Mouse (Mus musculus) forebrain, embryonic 14.5 days (tissue): ENCODE measurements around the gene Enpp7. TPM values are rescaled to one million over a fixed set of nuclear protein-coding genes. Genes with fewer than 3 reads are reported as not detected.

Experiments
- ATAC-seq: fragments of 200-750 bp; cut with Nextera tagmentation; 2 replicates; pipeline ENCODE4 v1.8.0; 2017; ENCODE audit warnings: mild to moderate bottlenecking, moderate library complexity
- DNase-seq: peaks from one replicate; pipeline ENCODE4 v3.0.0-alpha.2; 2015; ENCODE audit warnings: low spot score
- H3K27ac ChIP-seq: fragments of 300-500 bp; sonication (generic); 2 replicates; pipeline ENCODE4 v1.5.1; 2014; ENCODE audit warnings: low read depth, mild to moderate bottlenecking, control low read depth, low read length, moderate library complexity
- H3K27me3 ChIP-seq: fragments of 300-500 bp; sonication (generic); replicated peaks from 2 replicates; pipeline ENCODE4 v1.6.1; 2014; ENCODE audit warnings: low read length, control low read depth, mixed read lengths; ENCODE audit not compliant: control insufficient read depth, insufficient read depth
- H3K36me3 ChIP-seq: fragments of 300-500 bp; sonication (generic); 2 replicates; pipeline ENCODE4 v1.6.1; 2014; ENCODE audit warnings: low read length, control low read depth; ENCODE audit not compliant: control insufficient read depth, insufficient read depth
- H3K4me1 ChIP-seq: fragments of 300-500 bp; sonication (generic); 2 replicates; pipeline ENCODE4 v1.6.1; 2014; ENCODE audit warnings: antibody characterized with exemption, low read length, control low read depth; ENCODE audit not compliant: control insufficient read depth, insufficient read depth
- H3K4me2 ChIP-seq: fragments of 300-500 bp; sonication (generic); 2 replicates; pipeline ENCODE4 v1.6.1; 2014; ENCODE audit warnings: mild to moderate bottlenecking, control low read depth, low read length
- H3K4me3 ChIP-seq: fragments of 300-500 bp; sonication (generic); 2 replicates; pipeline ENCODE4 v1.5.1; 2014; ENCODE audit warnings: low read depth, low read length, control low read depth
- H3K9ac ChIP-seq: fragments of 300-500 bp; sonication (generic); 2 replicates; pipeline ENCODE4 v1.6.1; 2014; ENCODE audit warnings: mild to moderate bottlenecking, low read length, control low read depth, moderate library complexity
- H3K9me3 ChIP-seq: fragments of 300-500 bp; sonication (generic); replicated peaks from 2 replicates; pipeline ENCODE4 v1.6.1; 2016; ENCODE audit warnings: low read length, control low read depth, mixed read lengths; ENCODE audit not compliant: control insufficient read depth
- WGBS: fragments of 180-500 bp; shearing (Covaris S2); extraction: QIAGEN DNeasy Blood & Tissue Kit; methylation state at CpG from one replicate; pipeline ENCODE4 v1.1.7; 2014; 5-methylcytosine and 5-hydroxymethylcytosine counted together
- polyA plus RNA-seq: library from polyadenylated mRNA; unstranded; fragments of >200 nt; fragmentation: Nextera tagmentation; extraction: Ambion mirVana; gene quantifications from 2 replicates; pipeline ENCODE4 v1.2.1, GENCODE M21; 2014

Gene Enpp7
- polyA plus RNA-seq, 1 experiment from 2014 or later = not detected

DNA sequence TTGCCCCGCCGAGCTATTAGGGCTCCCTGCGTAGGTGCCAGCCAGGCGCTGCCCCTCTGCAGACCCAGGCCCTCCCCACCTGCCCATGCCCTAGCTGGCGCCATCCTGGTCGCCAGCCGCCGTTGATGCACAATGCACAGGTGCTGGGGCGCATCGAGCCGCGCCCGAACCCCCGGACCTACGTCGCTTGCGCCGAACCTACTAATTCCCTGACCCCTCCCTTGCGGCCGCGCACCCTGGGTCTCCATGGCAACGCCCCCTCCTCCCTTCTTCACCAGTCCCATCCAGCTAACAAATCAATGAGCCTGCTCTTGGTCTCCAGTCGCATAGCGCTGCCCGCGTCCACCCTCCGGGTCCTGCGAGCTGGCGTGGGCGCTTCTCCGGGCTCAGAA, 53.3 kb downstream of the Enpp7 start:
- H3K4me3 ChIP-seq = peak overlapping the region; percentile 73
- H3K36me3 ChIP-seq = peaks cover 8% of the 10 kb centered on the region
- peak overlapping the region; percentile 66 for H3K27ac ChIP-seq
- WGBS = under 1% methylated on average over 31 of the region's 31 CpGs
- peak overlapping the region; percentile 94 for H3K4me2 ChIP-seq
- no peak for ATAC-seq
- H3K9me3 ChIP-seq = no peaks in the 10 kb centered on the region
- peaks cover 67% of the 10 kb centered on the region for H3K27me3 ChIP-seq
- peaks cover 36% of the 10 kb centered on the region for H3K4me1 ChIP-seq
- peak; percentile 77 for DNase-seq
- peak overlapping the region; percentile 75 for H3K9ac ChIP-seq

DNA sequence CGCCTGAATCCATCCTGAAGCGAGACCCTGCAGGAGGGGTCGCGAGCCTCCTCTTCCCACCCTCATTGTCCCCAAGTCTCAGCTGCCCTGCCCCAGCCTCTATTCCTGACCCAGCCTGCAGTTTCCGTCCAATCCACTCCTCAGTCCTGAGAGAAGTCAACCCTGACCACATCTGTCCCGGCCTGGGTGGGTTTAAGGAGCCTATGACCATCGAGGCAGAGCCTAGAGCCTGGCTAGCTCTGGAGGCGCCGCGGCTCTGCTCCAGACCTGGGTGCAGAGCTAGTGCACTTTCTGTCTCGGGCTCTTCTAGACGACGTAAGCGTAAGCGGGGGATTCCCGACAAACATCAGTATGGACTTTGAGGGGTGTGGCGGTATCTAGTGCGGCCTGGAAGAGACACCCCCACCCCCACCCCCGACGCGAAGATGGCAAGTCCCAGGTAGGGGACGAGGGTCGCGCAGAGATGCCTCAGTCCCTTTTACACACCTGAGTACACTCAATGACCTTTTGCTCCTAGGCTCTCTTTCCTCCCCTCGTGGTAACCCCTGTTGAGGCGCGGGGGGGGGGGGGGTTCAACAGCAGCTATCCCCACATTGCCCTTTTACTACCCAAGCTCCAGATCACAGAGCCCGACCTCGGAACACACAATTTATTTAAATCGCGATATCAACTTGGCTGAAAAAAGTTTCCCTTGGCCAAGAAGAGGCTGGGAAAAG, 53.9 kb downstream of the Enpp7 start:
- WGBS = 1% methylated on average over 28 of the region's 31 CpGs
- no peak overlapping the region for H3K27ac ChIP-seq
- H3K9ac ChIP-seq = peak overlapping the region; percentile 75
- DNase-seq = no peak
- peaks cover 8% of the 10 kb centered on the region for H3K36me3 ChIP-seq
- H3K9me3 ChIP-seq = no peaks in the 10 kb centered on the region
- peak overlapping the region; percentile 94 for H3K4me2 ChIP-seq
- no peak for ATAC-seq
- peaks cover 40% of the 10 kb centered on the region for H3K4me1 ChIP-seq
- H3K27me3 ChIP-seq = peaks cover 68% of the 10 kb centered on the region
- peak overlapping the region; percentile 73 for H3K4me3 ChIP-seq

Other genes starting within 250 kb of the Enpp7 start
- 28.2 and 32.3 TPM in 2 replicates for gene Rbfox3, start 76.6 kb upstream of the Enpp7 start, polyA plus RNA-seq
- 19.2 and 22.1 TPM in 2 replicates for gene Cbx2, start 34.8 kb downstream of the Enpp7 start, polyA plus RNA-seq
- 12.8 and 15.0 TPM in 2 replicates for gene Cbx8, start 52.8 kb downstream of the Enpp7 start, polyA plus RNA-seq
- 9.3 and 14.5 TPM in 2 replicates for gene Cbx4, start 98.0 kb downstream of the Enpp7 start, polyA plus RNA-seq
- 24.6 and 35.8 TPM in 2 replicates for gene Tbc1d16, start 240.3 kb downstream of the Enpp7 start, polyA plus RNA-seq
- gene Ccdc40, start 240.4 kb downstream of the Enpp7 start, polyA plus RNA-seq = 11.0 and 12.5 TPM in 2 replicates